Mouse (Mus musculus): ENCODE results near the gene Dnajc19. TPM values are rescaled to one million over a fixed set of nuclear protein-coding genes. Genes with fewer than 3 reads are reported as not detected.
A peak's percentile ranks its signal among the peaks of the same experiment; 100 is the strongest.

Gene Dnajc19
- polyA plus RNA-seq, 1 experiment from 2014 or later, result 227 TPM

- WGBS, result 1% methylated on average over 53 of the region's 70 CpGs
- no peaks in the 10 kb centered on the region for H3K36me3 ChIP-seq (ENCODE audit: control insufficient read depth, insufficient read depth, low read length)
- peak overlapping the region; percentile 93 for H3K27ac ChIP-seq (ENCODE audit: low read depth, low read length)
- H3K9ac ChIP-seq (ENCODE audit: low read depth, low read length), result peak overlapping the region; percentile 100
- H3K4me2 ChIP-seq, result peak overlapping the region; percentile 83
- peaks cover 7% of the 10 kb centered on the region for H3K4me1 ChIP-seq (replicated peaks; ENCODE audit: control insufficient read depth, insufficient read depth, low read length)
- H3K9me3 ChIP-seq (ENCODE audit: control insufficient read depth, low read length), result no peaks in the 10 kb centered on the region
- DNase-seq (ENCODE audit: low spot score), result peak; percentile 56
- no peaks in the 10 kb centered on the region for H3K27me3 ChIP-seq (replicated peaks; ENCODE audit: control insufficient read depth, insufficient read depth, low read length)
- peak overlapping the region; percentile 97 for H3K4me3 ChIP-seq (ENCODE audit: low read depth, low read length)
- ATAC-seq (replicated peaks; ENCODE audit: low FRiP score), result peak; percentile 32
Observed at GRCm38 (mm10) chr3:34020382-34021258, 60.5 kb downstream of the Dnajc19 start.

GRCm38 (mm10) chr3:34019540-34020381, 61.4 kb downstream of the Dnajc19 start, which contains the start of gene Fxr1:
Gene Fxr1 (plus strand): TSS chr3:34019943.
- peak within 1 kb of the TSS; percentile 100 for H3K9ac ChIP-seq (ENCODE audit: low read depth, low read length)
- no peaks in the 10 kb centered on the region for H3K27me3 ChIP-seq (replicated peaks; ENCODE audit: control insufficient read depth, insufficient read depth, low read length)
- H3K9me3 ChIP-seq (ENCODE audit: control insufficient read depth, low read length), result no peaks in the 10 kb centered on the region
- ATAC-seq (replicated peaks; ENCODE audit: low FRiP score) (peak; percentile 98), DNase-seq (ENCODE audit: low spot score) (peak; percentile 78)
- H3K4me3 ChIP-seq (ENCODE audit: low read depth, low read length), result peak within 1 kb of the TSS; percentile 97
- peaks cover 7% of the 10 kb centered on the region for H3K4me1 ChIP-seq (replicated peaks; ENCODE audit: control insufficient read depth, insufficient read depth, low read length)
- under 1% methylated on average over 89 of the region's 97 CpGs for WGBS
- peak within 1 kb of the TSS; percentile 93 for H3K27ac ChIP-seq (ENCODE audit: low read depth, low read length)
- H3K4me2 ChIP-seq, result peak within 1 kb of the TSS; percentile 83
- H3K36me3 ChIP-seq (ENCODE audit: control insufficient read depth, insufficient read depth, low read length), result no peaks in the 10 kb centered on the region

GRCm38 (mm10) chr3:34008191-34008590, 72.9 kb downstream of the Dnajc19 start:
- Histone ChIP-seq H3K27me3 (replicated peaks; ENCODE audit: control insufficient read depth, insufficient read depth, low read length) (no peaks in the 10 kb centered on the region), H3K4me3 (ENCODE audit: low read depth, low read length) (no peak overlapping the region), H3K9me3 (ENCODE audit: control insufficient read depth, low read length) (no peaks in the 10 kb centered on the region), H3K27ac (ENCODE audit: low read depth, low read length) (no peak overlapping the region), H3K4me1 (replicated peaks; ENCODE audit: control insufficient read depth, insufficient read depth, low read length) (no peaks in the 10 kb centered on the region), H3K9ac (ENCODE audit: low read depth, low read length) (no peak overlapping the region), H3K4me2 (no peak overlapping the region), H3K36me3 (ENCODE audit: control insufficient read depth, insufficient read depth, low read length) (no peaks in the 10 kb centered on the region)
- no peak for DNase-seq (ENCODE audit: low spot score)
- whole genome bisulfite sequencing, result 81% methylated on average over 6 of the region's 6 CpGs
- ATAC-seq (replicated peaks; ENCODE audit: low FRiP score), result no peak

GRCm38 (mm10) chr3:34007611-34008010, 73.5 kb downstream of the Dnajc19 start:
- WGBS, result 68% methylated on average over 4 of the region's 4 CpGs
- H3K9ac ChIP-seq (ENCODE audit: low read depth, low read length), result no peak overlapping the region
- DNase-seq (ENCODE audit: low spot score), result no peak
- no peaks in the 10 kb centered on the region for H3K9me3 ChIP-seq (ENCODE audit: control insufficient read depth, low read length)
- H3K27me3 ChIP-seq (replicated peaks; ENCODE audit: control insufficient read depth, insufficient read depth, low read length), result no peaks in the 10 kb centered on the region
- H3K36me3 ChIP-seq (ENCODE audit: control insufficient read depth, insufficient read depth, low read length), result no peaks in the 10 kb centered on the region
- no peak overlapping the region for H3K4me3 ChIP-seq (ENCODE audit: low read depth, low read length)
- H3K27ac ChIP-seq (ENCODE audit: low read depth, low read length), result no peak overlapping the region
- H3K4me2 ChIP-seq, result no peak overlapping the region
- ATAC-seq (replicated peaks; ENCODE audit: low FRiP score), result no peak
- no peaks in the 10 kb centered on the region for H3K4me1 ChIP-seq (replicated peaks; ENCODE audit: control insufficient read depth, insufficient read depth, low read length)

- no peaks in the 10 kb centered on the region for H3K9me3 ChIP-seq (ENCODE audit: control insufficient read depth, low read length)
- H3K27me3 ChIP-seq (replicated peaks; ENCODE audit: control insufficient read depth, insufficient read depth, low read length), result no peaks in the 10 kb centered on the region
- no peak overlapping the region for H3K4me3 ChIP-seq (ENCODE audit: low read depth, low read length)
- WGBS, result 76% methylated on average over 3 of the region's 3 CpGs
- no peak overlapping the region for H3K27ac ChIP-seq (ENCODE audit: low read depth, low read length)
- no peak for DNase-seq (ENCODE audit: low spot score)
- H3K36me3 ChIP-seq (ENCODE audit: control insufficient read depth, insufficient read depth, low read length), result no peaks in the 10 kb centered on the region
- no peaks in the 10 kb centered on the region for H3K4me1 ChIP-seq (replicated peaks; ENCODE audit: control insufficient read depth, insufficient read depth, low read length)
- ATAC-seq (replicated peaks; ENCODE audit: low FRiP score), result no peak
- no peak overlapping the region for H3K9ac ChIP-seq (ENCODE audit: low read depth, low read length)
- no peak overlapping the region for H3K4me2 ChIP-seq
Observed at GRCm38 (mm10) chr3:34006824-34007223, 74.3 kb downstream of the Dnajc19 start.

GRCm38 (mm10) chr3:34006301-34006700, 74.8 kb downstream of the Dnajc19 start:
- Histone ChIP-seq H3K4me1 (replicated peaks; ENCODE audit: control insufficient read depth, insufficient read depth, low read length) (no peaks in the 10 kb centered on the region), H3K27ac (ENCODE audit: low read depth, low read length) (no peak overlapping the region), H3K9me3 (ENCODE audit: control insufficient read depth, low read length) (no peaks in the 10 kb centered on the region), H3K9ac (ENCODE audit: low read depth, low read length) (no peak overlapping the region), H3K36me3 (ENCODE audit: control insufficient read depth, insufficient read depth, low read length) (no peaks in the 10 kb centered on the region), H3K27me3 (replicated peaks; ENCODE audit: control insufficient read depth, insufficient read depth, low read length) (no peaks in the 10 kb centered on the region), H3K4me2 (no peak overlapping the region), H3K4me3 (ENCODE audit: low read depth, low read length) (no peak overlapping the region)
- ATAC-seq (replicated peaks; ENCODE audit: low FRiP score), result no peak
- 61% methylated on average over 2 of the region's 2 CpGs for WGBS
- DNase-seq (ENCODE audit: low spot score), result no peak

Other genes with a start within 250 kb of the Dnajc19 start
- gene Ccdc39, start 237.0 kb downstream of the Dnajc19 start, polyA plus RNA-seq (2014; fragmentation: Nextera tagmentation; extraction: Ambion mirVana), result 1.5 and 2.9 TPM in 2 replicates
- gene Fxr1, start 61.4 kb downstream of the Dnajc19 start, polyA plus RNA-seq (2014; fragmentation: Nextera tagmentation; extraction: Ambion mirVana), result 67.9 and 71.4 TPM in 2 replicates

Measured in liver, embryonic 11.5 days (tissue).